Mouse (Mus musculus): Measurements from ENCODE around the gene Toe1.

DNA sequence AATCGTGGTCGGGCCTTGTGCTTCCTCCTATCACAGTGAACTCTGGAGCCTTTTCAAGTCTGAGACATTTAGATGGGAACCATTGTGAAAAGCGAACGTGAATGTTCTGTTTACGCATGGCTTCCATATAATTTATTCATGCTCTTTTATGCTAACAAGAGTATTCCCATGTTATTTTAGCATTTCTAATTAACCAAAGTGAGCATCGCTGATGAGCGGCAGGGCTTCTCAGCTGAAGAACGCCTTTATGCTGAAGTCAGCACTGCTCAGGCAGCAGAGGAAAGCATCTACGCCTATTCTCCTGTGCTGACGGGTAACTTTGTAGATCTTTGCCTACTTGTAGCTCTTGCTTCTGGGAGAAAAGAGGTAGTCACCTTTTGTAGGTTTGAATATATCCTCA, 49.8 kb upstream of the Toe1 start:
- TF ChIP-seq CTCF (IDR thresholded peaks at IDR 0.05; ENCODE audit: control insufficient read depth, insufficient read depth, insufficient replicate concordance, low read depth, low read length) (no peak), POLR2A (IDR thresholded peaks at IDR 0.05; ENCODE audit: control insufficient read depth, low read depth, low read length) (no peak)

All from testis, adult 2 months (tissue).